Mouse (Mus musculus): ENCODE results near the gene Tmigd3.

The Tmigd3 gene

DNA sequence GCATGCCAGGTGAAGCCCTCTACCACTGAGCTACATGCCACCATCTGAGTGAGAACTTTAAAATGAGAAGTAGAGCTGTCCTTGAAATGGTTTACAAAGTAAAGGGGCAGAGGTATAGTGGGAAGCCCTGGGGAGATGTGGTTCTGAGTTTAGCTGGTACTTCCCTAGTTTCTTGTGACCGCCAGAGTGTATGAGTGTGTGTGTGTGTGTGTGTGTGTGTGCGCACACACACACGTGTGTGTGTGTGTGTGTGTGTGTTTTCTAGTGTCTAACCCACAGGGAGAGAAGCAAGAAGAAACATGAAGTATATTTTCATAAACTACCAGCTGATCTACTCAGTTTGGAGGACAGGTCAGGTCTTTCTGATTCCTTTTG is 57.5 kb downstream of the Tmigd3 start:
- in situ Hi-C loops (cut with MboI, MseI) = no loop called here

GRCm38 (mm10) chr3:105928781-105929180 is 58.1 kb downstream of the Tmigd3 start:
- in situ Hi-C loops (cut with MboI, MseI) = no loop called here

- in situ Hi-C loops (cut with MboI, MseI) = no loop called here
Observed at GRCm38 (mm10) chr3:105929821-105930220, 59.1 kb downstream of the Tmigd3 start.

- in situ Hi-C loops (cut with MboI, MseI) = no loop called here
Observed at GRCm38 (mm10) chr3:105931095-105931494, 60.4 kb downstream of the Tmigd3 start.

DNA sequence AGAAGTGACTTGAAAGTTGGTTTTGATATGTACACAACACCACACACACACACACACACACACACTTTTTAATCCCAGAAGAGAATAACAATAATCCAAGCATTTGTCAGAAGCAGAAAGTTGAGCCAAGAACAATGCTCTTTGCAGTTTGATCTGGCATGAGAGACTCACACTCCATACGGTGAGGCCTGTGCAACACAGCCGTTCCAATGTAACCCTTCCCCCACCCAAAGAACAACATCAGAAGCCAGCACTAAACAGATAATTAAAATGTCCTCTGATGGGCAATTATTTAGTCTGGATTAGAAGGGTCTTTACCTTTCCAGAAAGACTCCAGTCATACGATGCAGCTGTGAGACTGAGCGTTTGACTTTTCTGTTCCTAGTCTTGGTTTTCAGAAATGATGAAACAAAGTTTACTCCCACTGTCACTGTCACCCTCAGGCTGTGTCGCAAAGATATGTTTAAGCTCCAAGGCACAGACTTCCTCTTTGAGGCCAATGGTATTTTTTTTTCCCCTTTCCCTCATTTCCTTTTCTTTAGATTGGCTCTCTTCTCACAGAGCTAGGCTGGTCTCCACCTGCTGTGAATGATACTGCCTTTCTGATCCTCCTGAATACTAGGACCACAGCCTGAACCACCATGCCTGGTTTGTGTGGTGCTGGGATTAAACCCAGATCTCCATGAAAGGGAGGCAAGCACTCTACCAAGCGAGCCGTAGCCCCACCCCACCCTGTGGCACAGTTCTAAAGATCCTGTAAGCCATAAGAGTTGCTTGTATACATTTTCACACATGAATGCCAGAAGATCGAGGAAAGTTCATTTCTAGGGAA is 61.8 kb downstream of the Tmigd3 start, which contains the start of gene I830077J02Rik:
TSS of gene I830077J02Rik (minus strand) at position 425 of the 832 bp plus-strand sequence.
- in situ Hi-C loops (cut with MboI, MseI) = no loop called here

DNA sequence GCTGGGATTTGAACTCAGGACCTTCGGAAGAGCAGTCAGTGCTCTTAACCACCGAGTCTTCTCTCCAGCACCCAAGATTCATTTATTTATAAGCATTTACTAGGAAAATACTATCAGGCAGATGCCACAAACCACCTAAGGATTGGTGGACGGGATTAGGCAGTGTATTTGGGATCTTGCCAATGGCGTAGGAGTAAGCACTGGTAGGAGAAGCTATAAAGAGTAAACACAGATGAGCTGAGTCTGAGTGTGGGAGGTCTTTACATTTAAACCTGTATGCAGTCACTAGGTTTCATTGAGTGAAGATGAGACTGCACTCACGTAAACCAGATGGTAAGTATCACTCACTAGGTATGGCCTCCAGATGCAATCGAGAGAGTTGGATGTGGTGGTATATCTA is 63.2 kb downstream of the Tmigd3 start:
- in situ Hi-C loops (cut with MboI, MseI) = no loop called here

- in situ Hi-C loops (cut with MboI, MseI) = no loop called here
Observed at GRCm38 (mm10) chr3:105935033-105935432, 64.3 kb downstream of the Tmigd3 start.

DNA sequence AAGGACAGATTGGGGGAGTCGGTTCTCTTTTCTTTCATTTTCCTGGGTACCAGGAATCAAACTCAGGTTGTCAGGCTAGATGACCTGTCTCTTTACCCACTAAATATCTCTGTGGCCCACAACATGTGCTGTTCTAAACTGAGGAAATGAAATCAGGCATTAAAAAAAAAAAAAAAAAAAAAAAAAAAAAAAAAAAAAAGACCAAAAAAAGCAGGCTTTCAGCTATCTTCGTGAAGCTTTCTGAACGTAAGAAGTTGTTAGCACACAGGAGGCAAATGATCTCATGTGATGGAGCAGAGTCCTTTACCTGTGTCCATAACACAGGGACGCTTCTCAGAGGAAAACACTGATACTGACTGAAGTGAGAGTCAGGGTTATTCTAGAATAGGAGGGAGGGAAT is 65.4 kb downstream of the Tmigd3 start:
- in situ Hi-C loops (cut with MboI, MseI) = no loop called here

- in situ Hi-C loops (cut with MboI, MseI) = no loop called here
Observed at GRCm38 (mm10) chr3:105951348-105951747, 80.6 kb downstream of the Tmigd3 start.

- in situ Hi-C loops (cut with MboI, MseI) = loop anchor here (5.0 kb wide), 1 partner anchor 270 kb away; the partner anchor contains the start of gene Ddx20
Observed at GRCm38 (mm10) chr3:105957235-105957634, 86.5 kb downstream of the Tmigd3 start.

GRCm38 (mm10) chr3:105958204-105958603 is 87.5 kb downstream of the Tmigd3 start:
- in situ Hi-C loops (cut with MboI, MseI) = loop anchor here (5.0 kb wide), 1 partner anchor 271 kb away; the partner anchor contains the start of gene Ddx20

GRCm38 (mm10) chr3:105958974-105959580 is 88.4 kb downstream of the Tmigd3 start, which contains the start of gene Wdr77:
Wdr77 (plus strand) TSS chr3:105959369.
- in situ Hi-C loops (cut with MboI, MseI) = loop anchor here (5.0 kb wide), 1 partner anchor 272 kb away; the partner anchor contains the start of gene Ddx20

GRCm38 (mm10) chr3:105959585-105959984 is 88.9 kb downstream of the Tmigd3 start:
- in situ Hi-C loops (cut with MboI, MseI) = loop anchor here (5.0 kb wide), 1 partner anchor 272 kb away; the partner anchor contains the start of gene Ddx20

GRCm38 (mm10) chr3:105959999-105960398 is 89.3 kb downstream of the Tmigd3 start, which contains the start of gene Atp5f1:
Atp5f1 (minus strand) TSS chr3:105960099.
- in situ Hi-C loops (cut with MboI, MseI) = loop anchor here (5.0 kb wide), 1 partner anchor 273 kb away; the partner anchor contains the start of gene Ddx20

DNA sequence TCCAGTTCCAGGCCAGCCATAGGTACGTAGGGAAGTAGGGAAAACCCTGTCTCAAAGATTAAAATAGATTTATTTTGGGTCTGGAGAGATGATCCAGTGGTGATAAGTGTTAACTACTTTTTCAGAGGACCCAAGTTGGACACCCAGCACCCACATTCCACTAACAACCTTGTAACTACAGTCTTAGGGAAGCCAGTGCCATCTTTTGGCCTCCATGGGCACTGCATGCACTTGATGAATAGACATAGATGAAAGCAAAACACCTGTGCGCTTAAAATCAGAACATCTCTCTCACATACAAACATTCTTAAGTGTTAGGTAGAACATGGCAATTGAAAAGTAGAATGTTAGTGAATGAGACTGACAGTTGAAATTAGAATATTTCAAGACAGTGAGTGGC is 90.0 kb downstream of the Tmigd3 start:
- in situ Hi-C loops (cut with MboI, MseI) = no loop called here

DNA sequence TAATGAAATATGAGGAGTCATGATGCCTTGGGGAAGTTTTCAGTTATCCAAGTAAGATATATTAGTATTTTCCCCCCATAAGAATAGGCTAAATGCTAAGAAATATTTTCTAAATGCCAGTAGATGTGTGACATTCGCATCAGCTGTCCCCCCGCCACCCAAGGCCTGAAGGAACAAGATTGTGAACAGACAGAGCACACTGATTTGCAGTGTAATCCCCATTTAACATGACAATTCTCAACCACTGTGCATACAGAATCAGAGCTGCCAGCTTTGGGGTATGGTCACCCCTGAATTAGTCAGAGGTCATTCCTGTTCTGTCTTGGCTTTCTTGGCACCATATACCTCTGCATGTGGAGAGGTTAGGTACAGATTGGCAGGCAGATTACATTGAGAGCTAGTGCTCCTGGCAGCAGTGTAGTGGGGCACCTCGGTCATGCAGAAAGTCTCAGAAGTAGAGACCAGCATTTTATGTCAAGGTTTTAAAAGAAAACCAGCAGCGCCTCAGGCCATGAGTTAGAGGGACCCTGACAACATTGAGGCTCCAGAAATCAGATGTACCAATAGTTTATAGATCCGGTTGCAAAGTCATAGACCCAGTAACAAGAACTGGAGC is 101.2 kb downstream of the Tmigd3 start:
- in situ Hi-C loops (cut with MboI, MseI) = no loop called here

- in situ Hi-C loops (cut with MboI, MseI) = no loop called here
Observed at GRCm38 (mm10) chr3:105973411-105973810, 102.7 kb downstream of the Tmigd3 start, which contains the start of gene Ovgp1. Ovgp1 (plus strand) TSS chr3:105973711.
